Mouse (Mus musculus) gastrocnemius, postnatal 10 days (tissue): Measurements from ENCODE around the gene Naa20. TPM values are rescaled to one million over a fixed set of nuclear protein-coding genes. Genes with fewer than 3 reads are reported as not detected.

ENCODE experiments used
- DNase-seq: peaks from one replicate; pipeline ENCODE4 v3.0.0; 2021; ENCODE audit warnings: mixed read lengths
- microRNA-seq, 2 experiments: library from miRNA; unstranded; fragments of <30 nt; microRNA quantifications; one replicate each; pipeline ENCODE4 v1.2.0; 2021
- total RNA-seq, 2 experiments: library from RNA; stranded (reverse); gene quantifications; 2 replicates each; pipeline ENCODE4 v1.2.3; 2021

Naa20 gene
- total RNA-seq, 2 experiments from 2014 or later = 58.8 to 59.0 TPM

- no peak for DNase-seq
Observed at GRCm38 (mm10) chr2:145949475-145950068, 47.7 kb downstream of the Naa20 start.

GRCm38 (mm10) chr2:145950239-145950638 lies 48.3 kb downstream of the Naa20 start:
- no peak for DNase-seq

- DNase-seq = no peak
Observed at GRCm38 (mm10) chr2:145952726-145953125, 50.8 kb downstream of the Naa20 start.

GRCm38 (mm10) chr2:145955844-145956243 lies 53.9 kb downstream of the Naa20 start:
- DNase-seq = no peak

GRCm38 (mm10) chr2:145956318-145956717 lies 54.4 kb downstream of the Naa20 start:
- DNase-seq = no peak

- DNase-seq = no peak
Observed at GRCm38 (mm10) chr2:145957450-145957849, 55.6 kb downstream of the Naa20 start.

- DNase-seq = no peak
Observed at GRCm38 (mm10) chr2:145958097-145958496, 56.2 kb downstream of the Naa20 start.

- no peak for DNase-seq
Observed at GRCm38 (mm10) chr2:145958551-145958950, 56.7 kb downstream of the Naa20 start.

- no peak for DNase-seq
Observed at GRCm38 (mm10) chr2:145961861-145962260, 60.0 kb downstream of the Naa20 start.

Small RNA genes within 50 kb of the gene (microRNA-seq; reads per million reads assigned to microRNA genes)
- gene Gm25026 = 0 reads per million in 2 experiments

Other genes starting within 250 kb of the Naa20 start
- gene Rin2, start 226.9 kb upstream of the Naa20 start, total RNA-seq = 10 to 100 TPM; 23.5 to 26.6 TPM
- under 1 TPM in 1 of 2 experiments, not detected in 1; 0.31 TPM for gene Cfap61, start 32.7 kb downstream of the Naa20 start, total RNA-seq
- 10 to 100 TPM; 14.7 to 17.3 TPM for gene Crnkl1, start 32.9 kb downstream of the Naa20 start, total RNA-seq